Comparison of ENCODE assay signal across 24 mouse cellular contexts in genomic region chr1:106040271-106040670, GRCm38 (mm10). TPM values are rescaled to one million over a fixed set of nuclear protein-coding genes. Genes with fewer than 3 reads are reported as not detected.
A peak's percentile ranks its signal among the peaks of the same experiment; 100 is the strongest.
DNase-seq lines count a peak whose midpoint lies in the region; ATAC-seq lines count a peak whose summit lies in the region.
"Had no signal": no experiment of that assay in that cellular context is flagged by ENCODE, and none has a peak within 500 bp of the region (broad histone marks: within the 10 kb centered on the region; RNA-seq: fewer than 3 reads in every experiment).

No protein-coding gene starts in this region.

- H3K4me1 ChIP-seq in heart, embryonic 16.5 days (ENCODE audit: control insufficient read depth, insufficient read depth, low read length): peaks cover 32% of the 10 kb centered on the region
- H3K4me1 ChIP-seq in heart, embryonic 11.5 days (ENCODE audit: control insufficient read depth, insufficient read depth, low read length): peaks cover 13% of the 10 kb centered on the region
- peaks cover 2% of the 10 kb centered on the region; the same call in 1 of the 2 replicates for H3K4me1 ChIP-seq in stomach, embryonic 16.5 days (ENCODE audit: control insufficient read depth, insufficient read depth, low read length)
- H3K4me1 ChIP-seq: forebrain, embryonic 12.5 days; neural tube, embryonic 12.5 days had no signal

- H3K9me3 ChIP-seq in heart, embryonic 16.5 days (replicated peaks; ENCODE audit: control insufficient read depth, low read length): no peaks in the 10 kb centered on the region
- no peaks in the 10 kb centered on the region for H3K9me3 ChIP-seq in heart, embryonic 11.5 days (replicated peaks; ENCODE audit: control insufficient read depth, low read length)
- H3K9me3 ChIP-seq in stomach, embryonic 16.5 days (replicated peaks; ENCODE audit: control insufficient read depth, low read length): no peaks in the 10 kb centered on the region
- H3K9me3 ChIP-seq: embryonic facial prominence, embryonic 13.5 days; forebrain, embryonic 12.5 days; limb, embryonic 15.5 days; neural tube, embryonic 12.5 days had no signal

- H3K9ac ChIP-seq in heart, embryonic 16.5 days (ENCODE audit: low read length): no peak overlapping the region
- H3K9ac ChIP-seq in heart, embryonic 11.5 days (ENCODE audit: low read depth, low read length): no peak overlapping the region
- no peak overlapping the region for H3K9ac ChIP-seq in stomach, embryonic 16.5 days (ENCODE audit: low read length)
- H3K9ac ChIP-seq: embryonic facial prominence, embryonic 13.5 days; forebrain, embryonic 12.5 days; limb, embryonic 15.5 days; neural tube, embryonic 12.5 days had no signal

- H3K36me3 ChIP-seq in heart, embryonic 16.5 days (ENCODE audit: control insufficient read depth, insufficient read depth): no peaks in the 10 kb centered on the region
- H3K36me3 ChIP-seq in heart, embryonic 11.5 days (ENCODE audit: control insufficient read depth, insufficient read depth, low read length): no peaks in the 10 kb centered on the region
- H3K36me3 ChIP-seq in stomach, embryonic 16.5 days (ENCODE audit: control insufficient read depth, insufficient read depth, low read length): no peaks in the 10 kb centered on the region
- H3K36me3 ChIP-seq: embryonic facial prominence, embryonic 13.5 days; forebrain, embryonic 12.5 days; neural tube, embryonic 12.5 days had no signal

- H3K4me2 ChIP-seq in heart, embryonic 16.5 days (ENCODE audit: low read depth, low read length): no peak overlapping the region
- no peak overlapping the region for H3K4me2 ChIP-seq in heart, embryonic 11.5 days
- no peak overlapping the region for H3K4me2 ChIP-seq in stomach, embryonic 16.5 days (ENCODE audit: low read depth, low read length)
- H3K4me2 ChIP-seq: embryonic facial prominence, embryonic 13.5 days; forebrain, embryonic 12.5 days; limb, embryonic 15.5 days; neural tube, embryonic 12.5 days had no signal

- no peak for ATAC-seq in heart, embryonic 16.5 days (replicated peaks; ENCODE audit: extremely low read depth, insufficient read depth, low FRiP score)
- no peak for ATAC-seq in heart, embryonic 11.5 days (replicated peaks; ENCODE audit: insufficient number of reproducible peaks, low FRiP score, low TSS enrichment)
- no peak for ATAC-seq in stomach, embryonic 16.5 days (ENCODE audit: insufficient read depth, low FRiP score)

- H3K4me3 ChIP-seq in heart, embryonic 16.5 days (ENCODE audit: low read length): no peak overlapping the region
- H3K4me3 ChIP-seq in heart, embryonic 11.5 days (ENCODE audit: low read depth, low read length): no peak overlapping the region
- H3K4me3 ChIP-seq in stomach, embryonic 16.5 days (replicated peaks; ENCODE audit: low read length): no peak overlapping the region
- H3K4me3 ChIP-seq: embryonic facial prominence, embryonic 13.5 days; erythroblast, embryonic 14.5 days; forebrain, embryonic 12.5 days; left cerebral cortex, adult 2 months; limb, embryonic 15.5 days; neural tube, embryonic 12.5 days had no signal

- H3K27ac ChIP-seq in heart, embryonic 16.5 days (ENCODE audit: low read length): peak overlapping the region; percentile 79
- no peak overlapping the region for H3K27ac ChIP-seq in heart, embryonic 11.5 days (ENCODE audit: low read depth, low read length)
- peak overlapping the region; percentile 46; the same call in 1 of the 2 replicates for H3K27ac ChIP-seq in stomach, embryonic 16.5 days (ENCODE audit: low read length)
- H3K27ac ChIP-seq: embryonic facial prominence, embryonic 13.5 days; forebrain, embryonic 12.5 days; left cerebral cortex, adult 2 months; limb, embryonic 15.5 days; neural tube, embryonic 12.5 days had no signal

- WGBS in heart, embryonic 16.5 days: 90% methylated on average over 4 of the region's 4 CpGs
- 84% methylated on average over 4 of the region's 4 CpGs for WGBS in heart, embryonic 11.5 days (ENCODE audit: insufficient replicate concordance)
- WGBS in stomach, embryonic 16.5 days: 89% methylated on average over 4 of the region's 4 CpGs

- intact Hi-C loops in left cerebral cortex, postnatal 14 days (cut with DNase I): no loop called here

- peak; percentile 43 for DNase-seq in ovary, postnatal 36 days (ENCODE audit: low spot score)
- no peak for DNase-seq in ovary, postnatal 14 days (ENCODE audit: low spot score)
- DNase-seq in adrenal gland, postnatal 10 days: peak; percentile 51
- DNase-seq in left cerebral cortex, postnatal 14 days (ENCODE audit: low spot score in 2 of 2): no peak
- DNase-seq: cerebellum, adult 2 months; cerebellum, postnatal 36 days; embryo, embryonic 11 days; gastrocnemius, postnatal 36 days; kidney, adult 11 months; kidney, postnatal 4 days; layer of hippocampus, adult 9-11 months; left cerebral cortex, postnatal 4 days; lung, postnatal 4 days; midbrain, embryonic 14.5 days; spleen, adult 18-20 months had no signal

- H3K27me3 ChIP-seq in heart, embryonic 16.5 days (ENCODE audit: control insufficient read depth, insufficient read depth, low read length): no peaks in the 10 kb centered on the region
- H3K27me3 ChIP-seq in heart, embryonic 11.5 days (ENCODE audit: control insufficient read depth, insufficient read depth, low read length): no peaks in the 10 kb centered on the region
- no peaks in the 10 kb centered on the region for H3K27me3 ChIP-seq in stomach, embryonic 16.5 days (ENCODE audit: control insufficient read depth, insufficient read depth, low read length)
- H3K27me3 ChIP-seq: embryonic facial prominence, embryonic 13.5 days; forebrain, embryonic 12.5 days; limb, embryonic 15.5 days; neural tube, embryonic 12.5 days had no signal

RNA-seq across cellular contexts. Expression of gene Zcchc2, which starts 50.1 kb away (rescaled TPM):
- polyA plus RNA-seq in heart, embryonic 16.5 days (2015; fragmentation: Nextera tagmentation; extraction: Ambion mirVana): 1.9 and 2.2 TPM in 2 replicates
- 2.4 and 2.7 TPM in 2 replicates for polyA plus RNA-seq in heart, embryonic 11.5 days (2014; fragmentation: Nextera tagmentation; extraction: Ambion mirVana)
- 10 to 100 TPM; 14.0 to 16.3 TPM for total RNA-seq in adrenal gland, postnatal 10 days (2021)
- polyA plus RNA-seq in stomach, embryonic 16.5 days (2015; fragmentation: Nextera tagmentation; extraction: Ambion mirVana): 2.2 and 2.6 TPM in 2 replicates
- 10 to 100 TPM; 23.8 to 24.0 TPM for total RNA-seq in left cerebral cortex, postnatal 14 days (2021)

Comparison
In these comparisons a context has a peak if more than half of its experiments do, and no peak if none do; other contexts are left out.
1. DNase-seq: peak in ovary, postnatal 36 days (single experiment) and adrenal gland, postnatal 10 days (single experiment); none in ovary, postnatal 14 days (single experiment) and left cerebral cortex, postnatal 14 days (0 of 2).